Mouse (Mus musculus) spleen, adult 2 months (tissue): ENCODE measurements around the gene Dmap1. TPM values are rescaled to one million over a fixed set of nuclear protein-coding genes. Genes with fewer than 3 reads are reported as not detected.

Experiments used
- DNase-seq, 2 experiments: peaks; one replicate each; pipeline versions ENCODE4 v3.0.0 to v3.0.0-alpha.2; 2012 to 2021; ENCODE audit warnings: low spot score in 2 of 2, low read depth in 1 of 2
- H3K27ac ChIP-seq: fragments of 200-500 bp; 2 replicates; pipeline ENCODE4 v1.5.1; 2012; ENCODE audit warnings: low read length, inconsistent platforms; ENCODE audit not compliant: insufficient read depth
- H3K27me3 ChIP-seq: fragments of 200-500 bp; 2 replicates; pipeline ENCODE4 v1.6.1; 2012; ENCODE audit warnings: mild to moderate bottlenecking, moderate library complexity, low read length, inconsistent platforms; ENCODE audit not compliant: control insufficient read depth, insufficient read depth
- H3K36me3 ChIP-seq: fragments of 200-500 bp; 2 replicates; pipeline ENCODE4 v1.6.1; 2012; ENCODE audit warnings: mild to moderate bottlenecking, low read length, inconsistent platforms; ENCODE audit not compliant: control insufficient read depth, insufficient read depth
- H3K4me1 ChIP-seq: fragments of 200-500 bp; 2 replicates; pipeline ENCODE4 v1.6.1; 2011; ENCODE audit warnings: inconsistent platforms; ENCODE audit not compliant: control insufficient read depth, insufficient read depth, insufficient read length
- H3K4me3 ChIP-seq: fragments of 200-500 bp; 2 replicates; pipeline ENCODE4 v1.5.1; 2011; ENCODE audit warnings: mild to moderate bottlenecking, inconsistent platforms; ENCODE audit not compliant: insufficient read depth, insufficient read length; ENCODE audit errors: extremely low read depth
- CTCF ChIP-seq: fragments of 200-500 bp; IDR thresholded peaks from 2 replicates; pipeline ENCODE4 v1.5.1; 2011; ENCODE audit warnings: mild to moderate bottlenecking, inconsistent platforms; ENCODE audit not compliant: insufficient read depth, insufficient read length, insufficient replicate concordance; ENCODE audit errors: extremely low read depth
- POLR2A ChIP-seq: fragments of 200-500 bp; IDR thresholded peaks from 2 replicates; pipeline ENCODE4 v1.6.1; 2011; ENCODE audit warnings: low read depth, low read length, inconsistent platforms
- WGBS: fragments of 180-500 bp; shearing (Covaris S2); methylation state at CpG from one replicate; pipeline ENCODE4 v1.1.7; 2018; 5-methylcytosine and 5-hydroxymethylcytosine counted together
- polyA plus RNA-seq: library from polyadenylated mRNA; depleted of rRNA; stranded (reverse); fragments of >200 nt; gene quantifications from 2 replicates; pipeline ENCODE4 v1.2.3, GENCODE M21; 2012

Gene Dmap1
- polyA plus RNA-seq, 1 experiment = 13.9 TPM

- no peaks in the 10 kb centered on the region for H3K27me3 ChIP-seq
- TF ChIP-seq CTCF (no peak), POLR2A (no peak)
- H3K36me3 ChIP-seq = peaks cover 14% of the 10 kb centered on the region
- no peaks in the 10 kb centered on the region for H3K4me1 ChIP-seq
- H3K27ac ChIP-seq = no peak overlapping the region
- 95% methylated on average over 7 of the region's 7 CpGs for WGBS
- no peak overlapping the region for H3K4me3 ChIP-seq
- no peak for DNase-seq
Observed at GRCm38 (mm10) chr4:117669874-117670273, 12.2 kb downstream of the Dmap1 start.

DNA sequence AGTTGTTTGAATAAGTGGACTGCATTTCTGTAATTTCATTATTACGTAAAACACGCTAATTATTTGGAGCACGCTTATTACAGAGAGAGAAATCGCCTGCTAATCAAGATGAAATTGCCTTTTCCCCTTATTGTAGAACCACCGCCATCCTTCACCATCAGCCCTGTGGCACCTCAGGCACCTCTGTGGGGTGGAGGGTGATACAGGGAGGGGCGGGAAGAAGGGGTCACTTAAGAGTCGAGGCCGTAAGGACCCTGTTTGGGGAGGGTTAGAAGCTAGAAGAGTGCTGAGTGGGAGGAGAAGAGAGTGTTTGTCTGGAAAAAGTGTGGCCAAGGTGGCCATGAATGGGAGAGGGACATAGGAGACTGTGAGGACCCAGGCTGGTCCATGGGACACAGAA lies 16.0 kb downstream of the Dmap1 start:
- H3K27me3 ChIP-seq = no peaks in the 10 kb centered on the region

GRCm38 (mm10) chr4:117665531-117665930 lies 16.5 kb downstream of the Dmap1 start:
- Histone ChIP-seq H3K4me3 (no peak overlapping the region), H3K27ac (no peak overlapping the region), H3K4me1 (no peaks in the 10 kb centered on the region), H3K27me3 (no peaks in the 10 kb centered on the region), H3K36me3 (no peaks in the 10 kb centered on the region)
- 94% methylated on average over 7 of the region's 7 CpGs for WGBS
- TF ChIP-seq POLR2A = no peak
- no peak for TF ChIP-seq CTCF
- DNase-seq = no peak

More for the DNA sequence above, 16.0 kb downstream of the Dmap1 start:
- Histone ChIP-seq H3K36me3 (no peaks in the 10 kb centered on the region), H3K27ac (no peak overlapping the region), H3K4me3 (no peak overlapping the region), H3K4me1 (no peaks in the 10 kb centered on the region)
- 91% methylated on average over 8 of the region's 8 CpGs for WGBS
- DNase-seq = no peak
- no peak for TF ChIP-seq CTCF
- no peak for TF ChIP-seq POLR2A

- Histone ChIP-seq H3K4me1 (no peaks in the 10 kb centered on the region), H3K27ac (no peak overlapping the region), H3K27me3 (no peaks in the 10 kb centered on the region), H3K36me3 (no peaks in the 10 kb centered on the region), H3K4me3 (no peak overlapping the region)
- TF ChIP-seq POLR2A (no peak), CTCF (no peak)
- WGBS = 92% methylated on average over 10 of the region's 10 CpGs
- DNase-seq = no peak
Observed at GRCm38 (mm10) chr4:117664411-117665137, 17.5 kb downstream of the Dmap1 start.

- H3K36me3 ChIP-seq = no peaks in the 10 kb centered on the region; the same call in 1 of the 2 replicates
- no peaks in the 10 kb centered on the region for H3K27me3 ChIP-seq
- 97% methylated on average over 5 of the region's 5 CpGs for WGBS
- TF ChIP-seq POLR2A (no peak), CTCF (no peak)
- no peak for DNase-seq
- H3K27ac ChIP-seq = no peak overlapping the region
- no peak overlapping the region for H3K4me3 ChIP-seq
- no peaks in the 10 kb centered on the region for H3K4me1 ChIP-seq
Observed at GRCm38 (mm10) chr4:117660001-117660400, 22.1 kb downstream of the Dmap1 start.

DNA sequence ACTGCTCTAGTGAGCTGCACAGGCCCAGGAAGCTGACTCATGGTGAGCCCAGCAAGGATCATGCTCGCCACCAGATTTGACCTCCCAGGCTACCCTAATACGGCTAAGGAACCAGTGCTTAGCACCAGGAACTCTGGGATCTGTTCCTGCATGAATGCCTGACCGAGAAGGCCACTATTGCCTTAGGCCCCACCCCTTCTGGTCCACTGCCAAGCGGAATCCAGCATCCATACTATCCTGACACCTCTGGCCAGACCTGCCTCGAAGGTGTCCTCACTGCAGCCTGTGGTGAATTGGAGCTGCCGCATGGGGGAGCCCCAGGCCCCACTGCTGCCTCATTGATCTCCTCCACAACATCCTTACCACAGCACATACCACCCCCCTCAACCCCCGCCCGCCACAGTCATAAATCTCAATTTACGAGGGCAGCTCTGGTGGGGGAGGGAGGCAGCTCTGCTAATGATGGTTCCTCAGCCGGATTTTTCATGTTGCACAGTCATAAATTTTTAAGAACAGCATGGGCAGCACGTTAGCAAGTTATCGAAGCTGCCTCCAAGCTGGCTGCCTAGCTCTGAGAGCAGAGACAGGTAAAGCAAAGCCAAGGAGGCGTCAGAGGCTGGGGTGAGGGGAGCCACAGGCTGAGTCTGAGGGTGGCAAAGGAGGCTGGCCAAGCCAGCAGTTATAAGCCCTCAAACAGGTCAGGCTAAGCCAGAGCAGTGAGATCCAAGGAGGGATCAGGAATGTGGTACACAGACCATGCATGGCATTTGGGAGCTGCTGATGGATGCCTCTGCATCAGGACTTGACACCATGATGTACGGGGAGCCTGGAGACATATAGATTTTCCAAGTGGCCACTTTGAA lies 23.3 kb downstream of the Dmap1 start:
- H3K36me3 ChIP-seq = no peaks in the 10 kb centered on the region; the same call in 1 of the 2 replicates
- 66% methylated on average over 14 of the region's 14 CpGs for WGBS
- no peak overlapping the region for H3K4me3 ChIP-seq
- no peak for TF ChIP-seq POLR2A
- TF ChIP-seq CTCF = no peak
- DNase-seq = no peak
- H3K4me1 ChIP-seq = no peaks in the 10 kb centered on the region
- H3K27me3 ChIP-seq = no peaks in the 10 kb centered on the region
- no peak overlapping the region for H3K27ac ChIP-seq
